Mouse (Mus musculus): ENCODE results near the gene Stard3nl.

DNA sequence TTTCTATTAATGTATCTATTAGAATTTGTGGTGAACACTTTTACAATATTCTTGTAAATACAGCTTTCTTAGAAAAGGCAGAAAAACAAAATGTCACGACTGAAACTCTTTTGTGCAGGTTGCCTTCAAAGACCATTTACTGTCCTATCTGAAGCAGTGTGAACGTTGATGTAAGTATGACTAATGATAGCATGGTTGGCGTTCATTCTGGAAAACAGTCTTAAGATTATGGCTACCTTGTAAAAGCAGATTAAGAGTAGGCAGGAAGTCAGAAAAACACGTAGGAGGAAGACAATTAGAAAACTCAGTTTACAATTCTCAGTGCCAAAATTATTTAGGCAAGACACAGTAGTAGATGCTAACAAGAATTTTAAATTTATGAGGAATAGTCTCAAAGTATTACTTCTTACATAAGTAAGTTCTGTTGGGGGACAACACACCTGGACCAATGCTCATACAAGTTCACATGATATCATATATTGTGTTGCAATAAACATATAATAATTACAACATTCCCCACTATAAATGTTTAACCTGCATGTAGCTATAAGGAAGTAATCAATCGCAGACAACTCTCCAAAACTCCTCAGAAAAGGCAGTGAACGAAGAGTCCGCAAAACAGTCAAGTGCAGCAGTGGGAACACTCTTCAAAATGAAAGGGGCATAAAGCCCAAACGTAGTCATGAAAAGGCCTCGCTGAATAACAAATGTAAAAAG lies 14.3 kb downstream of the Stard3nl start:
- TF ChIP-seq POLR2A (IDR thresholded peaks at IDR 0.05; ENCODE audit: extremely low read depth, insufficient read depth, low read length) (no peak), CTCF (IDR thresholded peaks at IDR 0.05; ENCODE audit: extremely low read depth, insufficient read depth, low read length) (no peak)

All from cortical plate, adult 2 months (tissue).